Mouse (Mus musculus) adrenal gland, postnatal 4 days (tissue): ENCODE data around the gene Cd80. TPM values are rescaled to one million over a fixed set of nuclear protein-coding genes. Genes with fewer than 3 reads are reported as not detected.
"Not testable (repeated sequence)": the region's sequence is repeated elsewhere in the genome, so short reads cannot be mapped to it uniquely, and the experiment has no call there.

Source experiments
- DNase-seq, 2 experiments: peaks; one replicate each; pipeline ENCODE4 v3.0.0; 2021 to 2022; ENCODE audit warnings: low spot score in 2 of 2, mixed read lengths in 2 of 2
- long read RNA-seq, 2 experiments: library from polyadenylated mRNA; stranded (forward); transcript quantifications; one replicate each; pipeline ENCODE4 v2.0.0; 2021
- total RNA-seq, 2 experiments: library from RNA; stranded (reverse); gene quantifications; 2 replicates each; pipeline ENCODE4 v1.2.3; 2021

Gene Cd80
- total RNA-seq: under 1 TPM; 0.73 to 0.95 TPM
- long read RNA-seq, experiment 1, partial matches to known transcripts: 0 of 1 reads
- long read RNA-seq, experiment 1, other reads (novel, unspliced or antisense): 1 of 1 reads
- long read RNA-seq, experiment 2, partial matches to known transcripts: 0 of 1 reads
- long read RNA-seq, experiment 2, other reads (novel, unspliced or antisense): 1 of 1 reads

DNA sequence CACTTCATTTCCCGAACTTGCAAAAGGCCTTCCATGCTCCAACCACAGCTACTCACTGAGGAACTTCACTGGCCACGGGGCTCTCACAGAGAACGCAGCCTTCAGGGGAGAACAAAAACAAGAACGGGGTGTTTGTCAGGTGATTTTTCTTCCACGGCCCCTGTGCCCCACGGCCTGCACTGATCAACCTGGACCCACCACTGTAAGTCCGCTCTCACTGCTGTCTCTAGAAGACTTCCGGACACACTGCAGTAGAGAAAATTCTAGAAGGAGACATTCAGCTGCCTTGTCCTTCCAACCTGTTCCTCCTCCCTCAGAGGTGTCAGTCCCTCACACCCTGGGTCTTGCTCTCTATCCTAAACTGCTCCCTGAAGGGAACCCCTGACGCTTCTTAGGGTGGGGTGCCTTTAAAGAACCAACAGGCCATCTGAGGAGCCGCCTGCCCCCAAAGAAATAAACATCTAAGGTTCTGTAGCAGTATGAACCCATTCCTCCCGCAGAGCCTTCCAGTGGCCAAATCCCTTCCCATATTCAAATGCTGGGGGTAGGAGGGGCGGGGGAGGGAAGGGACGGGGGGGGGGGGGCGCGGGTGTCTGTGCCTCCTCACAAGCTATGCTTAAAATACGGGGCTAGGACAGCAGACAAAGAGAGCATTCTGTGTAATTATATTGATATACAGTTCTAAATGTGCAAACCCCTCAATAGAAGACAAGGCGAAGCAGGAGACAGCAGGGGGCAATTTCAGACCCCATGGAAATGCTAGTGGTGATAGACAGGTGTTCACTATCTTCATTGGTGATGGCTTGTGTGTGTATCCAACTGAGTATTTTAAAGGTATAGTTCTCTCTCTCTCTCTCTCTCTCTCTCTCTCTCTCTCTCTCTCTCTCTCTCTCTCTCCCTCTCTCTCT lies at the start of gene Cd80:
Cd80 (plus strand) TSS at position 51 of the 908 bp plus-strand sequence.
- no peak for DNase-seq

DNA sequence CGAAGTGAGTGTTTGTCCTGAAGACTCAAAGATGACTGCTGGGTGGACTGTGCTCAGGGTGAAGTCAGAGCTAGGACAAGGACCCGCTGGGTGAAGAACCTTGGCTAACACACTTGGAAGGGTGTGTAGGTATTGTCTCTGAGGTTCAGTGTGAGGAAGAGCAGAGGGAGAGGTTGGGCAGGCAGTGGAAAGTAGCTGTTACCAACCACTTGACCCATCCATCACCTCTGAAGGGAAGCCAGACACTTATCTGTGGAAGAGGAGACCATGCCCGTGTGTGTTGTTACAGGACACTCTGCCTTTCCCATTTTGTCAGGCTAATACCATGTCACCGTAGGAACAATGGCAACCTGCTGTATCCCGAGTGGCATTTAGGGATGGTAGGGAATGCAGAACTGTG lies 49.1 kb upstream of the Cd80 start:
- no peak for DNase-seq

DNA sequence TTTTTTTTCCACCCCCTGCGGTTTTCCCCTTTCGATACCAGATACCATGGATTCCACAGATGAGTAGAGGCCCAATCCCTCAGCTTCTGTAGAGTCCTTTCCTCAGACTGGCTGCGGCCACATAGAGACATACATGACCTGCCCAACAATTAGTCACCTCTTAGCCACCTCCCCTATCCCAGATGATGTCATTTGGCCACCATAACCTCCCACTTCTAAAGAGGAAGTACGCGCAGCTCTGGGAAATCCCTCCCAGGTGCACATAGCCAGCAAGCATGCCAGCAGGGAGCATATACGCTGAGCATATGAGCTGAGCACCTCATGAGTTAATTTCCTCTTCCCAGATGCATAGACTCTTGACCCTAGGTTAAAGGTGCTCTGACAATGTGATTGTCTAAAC lies 48.7 kb upstream of the Cd80 start:
- DNase-seq: no peak

DNA sequence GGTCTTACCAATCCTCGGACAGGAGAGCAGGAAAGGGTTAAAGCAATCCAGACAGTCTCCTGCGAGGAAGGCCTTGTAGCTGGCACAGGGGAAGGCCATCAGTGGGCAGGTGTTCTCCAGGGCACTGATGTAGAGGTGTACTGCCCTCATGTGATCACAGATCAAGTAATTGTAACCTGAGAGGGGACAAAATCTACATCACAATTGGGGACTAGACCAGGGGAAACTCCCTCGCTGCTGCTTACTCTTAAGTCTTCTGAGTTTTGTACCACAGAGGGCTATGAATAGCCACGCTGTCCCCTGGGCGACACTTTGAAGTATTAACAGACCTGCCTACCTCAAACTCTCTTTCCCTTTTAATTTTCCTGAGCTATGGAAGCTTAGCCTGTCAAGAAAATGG lies 47.8 kb upstream of the Cd80 start:
- no peak for DNase-seq

DNA sequence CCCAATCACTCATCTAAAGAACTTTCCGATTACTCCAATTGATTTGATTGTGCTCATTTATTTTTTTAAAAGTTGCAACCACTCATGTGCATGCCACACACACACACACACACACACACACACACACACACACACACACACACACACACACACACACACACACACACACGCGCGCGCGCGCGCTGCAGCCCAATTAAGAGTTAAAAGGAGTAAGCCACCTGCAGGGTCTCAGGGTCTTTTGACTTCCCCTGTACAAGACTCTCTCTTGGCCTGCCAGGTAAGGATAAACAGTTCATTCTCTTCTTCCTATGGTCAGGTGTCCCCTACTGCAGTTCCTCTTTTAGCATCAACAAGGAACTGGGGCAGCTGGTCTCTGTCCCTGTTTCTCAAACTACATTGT lies 46.9 kb upstream of the Cd80 start:
- DNase-seq: no peak

DNA sequence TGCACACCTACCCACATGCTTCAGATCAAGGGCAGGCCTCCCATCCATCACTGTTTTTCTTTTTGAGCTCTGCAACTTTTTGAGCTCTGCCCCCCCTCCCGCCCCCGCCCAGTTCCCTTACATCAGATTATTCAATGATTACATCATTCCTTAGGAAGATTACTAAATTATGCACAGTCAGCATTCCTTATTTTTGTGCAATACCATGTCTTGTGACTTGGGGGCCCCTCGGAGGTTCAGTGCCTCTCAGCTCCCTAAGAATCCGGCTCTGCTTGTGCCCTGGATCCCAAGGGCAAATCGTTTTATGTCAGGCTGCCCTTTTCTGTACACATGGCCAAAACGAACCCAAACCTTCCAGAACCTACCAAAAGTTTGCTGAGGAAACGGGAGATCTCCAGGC lies 40.4 kb upstream of the Cd80 start:
- no peak for DNase-seq

DNA sequence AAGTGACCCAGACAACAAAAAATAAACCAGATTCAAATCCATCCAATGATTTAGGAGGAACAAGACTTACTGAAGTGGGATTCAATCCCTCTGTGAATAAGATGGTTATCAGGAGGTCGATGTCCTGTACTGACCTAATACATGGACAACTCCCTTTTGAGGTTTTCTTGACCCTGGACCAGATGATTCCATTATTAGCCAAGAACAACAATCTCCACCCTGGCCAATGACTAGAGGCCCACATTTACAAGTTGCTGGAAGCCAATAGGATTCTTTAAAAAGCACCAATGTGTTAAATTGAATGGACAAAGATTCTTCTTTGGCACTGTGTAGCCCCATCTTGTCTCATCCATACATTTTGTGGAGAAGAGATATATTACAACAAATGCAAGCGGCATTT lies 30.0 kb upstream of the Cd80 start:
- no peak for DNase-seq

DNA sequence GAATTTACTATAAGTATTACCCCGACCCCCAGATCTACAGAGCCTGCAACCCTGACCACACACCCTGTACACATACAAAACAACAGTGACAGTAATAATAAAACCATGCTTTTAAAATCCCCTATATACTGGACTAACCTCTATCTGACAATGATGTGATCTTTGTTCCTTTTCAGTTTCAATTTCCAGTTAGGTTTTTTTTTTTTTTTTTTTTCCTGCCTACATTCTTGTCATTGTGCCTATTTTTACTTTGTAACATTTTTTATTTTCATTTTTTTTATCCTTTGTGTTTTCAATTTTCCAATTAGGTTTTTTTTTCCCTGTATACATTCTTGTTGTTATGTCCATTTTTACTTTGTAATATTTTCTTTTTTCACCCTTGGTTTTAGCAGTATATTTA lies 29.6 kb upstream of the Cd80 start:
- DNase-seq: no peak

DNA sequence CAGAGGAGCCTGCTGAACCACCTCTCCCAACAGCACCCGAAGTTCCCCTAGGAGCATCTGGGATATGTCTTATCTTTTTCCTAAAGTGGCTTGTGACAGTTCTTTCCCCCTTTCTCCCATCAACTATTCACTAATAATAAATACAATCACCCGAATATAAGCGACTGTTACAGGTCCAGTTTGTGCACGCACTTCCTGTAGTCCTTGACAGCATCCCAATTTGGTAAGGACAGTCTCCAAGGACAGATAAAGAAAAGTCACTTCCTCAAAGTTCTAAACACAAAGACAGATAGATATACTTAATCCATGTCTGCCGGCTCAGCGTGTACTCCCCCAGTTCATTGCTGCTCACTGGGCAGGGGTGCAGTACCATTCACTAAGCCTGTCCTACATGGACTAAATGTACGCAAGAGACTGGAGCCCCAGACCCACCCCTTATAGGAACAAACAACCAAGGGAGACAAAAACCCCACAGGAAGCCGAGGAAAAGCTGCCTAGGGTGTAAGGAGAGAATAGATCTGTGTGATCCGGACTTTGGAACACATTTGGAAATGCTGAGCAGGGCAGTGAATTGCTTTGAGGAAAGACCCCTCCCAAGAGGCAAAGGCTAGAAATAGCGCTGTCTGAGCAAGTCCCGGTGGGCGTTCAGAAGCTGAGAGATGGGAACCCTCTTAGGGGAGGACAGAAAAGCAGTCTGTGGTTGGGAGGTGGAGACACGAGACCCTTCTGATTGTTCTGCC lies 23.7 kb upstream of the Cd80 start:
- no peak for DNase-seq

DNA sequence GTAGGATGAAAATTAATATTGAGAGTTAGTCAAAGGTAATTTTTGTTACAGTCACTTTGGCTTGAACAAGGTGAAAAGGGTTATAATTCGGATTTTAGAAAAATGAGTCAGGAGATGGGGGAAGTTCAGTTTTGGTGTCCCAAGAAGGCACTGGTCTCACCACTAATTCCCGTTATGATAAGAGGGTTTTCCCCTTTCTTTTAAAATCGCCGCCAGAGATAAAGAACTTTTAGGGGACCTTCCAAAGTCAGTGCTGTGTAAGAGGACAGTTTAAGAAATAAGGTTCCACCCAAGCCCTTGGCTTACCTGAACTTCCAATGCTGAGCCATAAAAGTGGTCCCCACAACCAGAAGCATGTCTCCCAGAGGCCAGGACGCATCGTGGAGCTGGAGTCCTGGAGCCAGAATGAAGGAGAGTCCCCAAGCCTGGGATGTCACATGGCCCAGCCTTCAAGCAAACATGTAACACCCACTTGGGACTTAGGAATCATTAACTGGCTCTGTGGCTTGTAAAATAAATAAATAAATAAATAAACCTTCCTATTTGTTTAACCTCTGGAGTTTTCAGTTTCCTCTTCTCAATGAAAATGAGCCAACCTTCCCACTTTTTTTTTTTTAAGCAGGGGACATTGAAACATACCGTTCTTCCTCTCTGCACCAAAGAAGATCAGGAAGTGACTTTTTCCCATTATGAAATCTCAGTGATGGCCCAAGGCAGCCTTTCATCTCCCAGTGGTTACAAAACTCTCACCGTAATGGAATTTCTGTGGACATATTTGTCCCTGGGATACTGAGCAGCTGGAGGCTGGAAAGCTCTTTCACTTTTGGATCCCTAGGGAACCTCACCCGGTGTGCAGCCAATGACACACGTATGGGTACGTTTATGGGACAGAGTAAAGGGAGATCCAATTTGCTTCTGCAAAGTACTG lies 22.6 kb upstream of the Cd80 start, which contains the start of gene Pla1a:
Pla1a (minus strand) TSS at position 648 of the 928 bp plus-strand sequence.
- no peak for DNase-seq

DNA sequence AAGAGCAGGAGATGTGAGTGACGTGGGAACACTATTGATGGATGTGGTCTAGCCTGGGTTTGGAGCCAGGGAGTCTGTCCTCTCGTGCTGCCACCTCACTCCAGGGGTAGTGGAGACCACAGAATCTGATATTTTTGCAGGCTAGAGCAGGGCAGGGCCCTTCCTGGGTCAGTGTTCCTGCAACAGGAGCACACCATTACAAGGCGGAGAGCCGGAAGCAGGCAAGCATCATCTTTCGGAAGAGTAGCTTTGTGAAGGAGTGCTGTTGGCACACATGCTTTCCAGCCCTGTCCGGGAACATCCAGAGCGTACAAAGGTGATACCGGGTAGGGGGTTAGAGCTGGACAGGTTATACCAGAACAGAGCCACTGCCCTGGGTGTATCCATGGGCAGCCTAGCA lies 21.8 kb upstream of the Cd80 start:
- DNase-seq: no peak

DNA sequence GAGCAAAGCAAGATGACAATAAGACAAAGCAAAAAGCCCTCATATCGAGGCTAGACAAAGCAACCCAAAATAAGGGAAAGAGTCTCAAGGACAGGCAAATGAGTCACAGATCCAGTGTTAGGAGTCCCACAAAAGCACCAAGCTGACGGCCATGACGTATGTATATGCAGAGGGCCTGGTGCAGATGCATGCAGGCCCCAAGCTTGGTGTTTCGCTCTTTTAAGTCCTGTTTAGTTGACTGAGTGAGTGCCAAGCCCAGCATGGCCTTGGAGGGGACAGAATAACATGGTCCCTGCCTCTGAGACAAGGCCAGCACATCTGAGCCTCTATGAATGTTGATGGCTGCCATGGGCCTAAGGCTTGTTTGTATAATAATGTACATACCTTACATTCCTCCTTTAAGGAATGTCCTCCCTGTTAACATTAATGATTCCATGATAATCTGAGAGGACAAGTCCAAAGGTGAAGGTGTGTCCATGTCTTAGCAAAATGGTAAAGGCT lies 21.0 kb upstream of the Cd80 start:
- no peak for DNase-seq

DNA sequence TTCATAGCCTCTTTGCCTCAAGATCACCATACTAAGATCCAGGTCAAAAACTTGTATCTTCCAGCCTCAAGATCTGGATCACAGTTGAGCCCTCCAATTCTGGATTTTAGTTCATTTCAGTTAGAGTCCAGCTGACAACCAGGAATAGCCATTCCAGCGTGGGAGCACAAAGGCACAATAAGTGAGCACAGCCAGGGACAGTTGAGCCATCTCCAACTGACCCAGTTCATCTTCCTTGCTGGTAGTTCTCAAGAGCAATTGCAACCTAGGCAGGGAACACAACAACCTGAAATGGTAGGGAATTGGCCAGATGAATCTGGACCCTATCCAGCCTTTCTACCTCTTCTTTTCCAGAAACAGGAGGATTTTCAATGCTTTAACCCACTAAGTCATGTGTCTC lies 16.2 kb upstream of the Cd80 start:
- DNase-seq: no peak

DNA sequence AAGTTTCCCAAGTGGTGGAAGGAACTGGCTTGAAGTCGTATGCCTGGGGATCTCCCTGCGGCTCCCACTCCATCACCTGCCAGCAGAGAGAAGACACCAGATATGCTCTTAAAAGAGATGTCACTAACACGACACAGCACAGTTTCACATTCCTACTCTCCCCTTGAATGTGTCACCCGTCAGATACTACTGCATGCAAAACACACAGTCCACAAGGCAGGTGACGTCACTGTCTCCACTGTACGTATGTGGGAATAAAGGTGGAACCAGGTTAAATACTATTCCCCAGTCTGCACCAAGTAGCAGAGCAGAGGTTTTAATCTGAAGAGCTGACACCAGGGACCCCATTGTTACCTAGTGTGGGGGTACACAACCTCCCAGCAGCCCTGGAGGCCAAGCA lies 15.0 kb upstream of the Cd80 start:
- DNase-seq: no peak

DNA sequence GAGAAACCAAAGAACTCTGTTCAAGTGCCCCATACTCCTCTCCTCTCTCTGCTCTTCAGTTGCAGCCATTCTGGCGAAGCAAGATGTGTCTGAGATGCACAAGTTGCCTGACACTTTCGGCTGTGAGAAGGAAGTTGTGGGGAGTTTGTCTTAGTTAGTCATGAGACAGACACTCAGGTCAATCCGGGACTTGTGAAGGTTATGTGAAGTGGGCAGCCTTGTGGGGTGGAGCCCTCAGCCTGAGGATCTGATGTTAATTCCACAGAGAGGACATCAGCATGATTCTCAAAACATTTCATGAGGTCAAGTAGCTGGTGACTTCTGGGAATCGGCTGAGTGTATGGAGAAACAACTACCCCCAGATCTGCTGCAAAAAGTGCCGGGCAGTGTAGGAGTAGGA lies 13.8 kb upstream of the Cd80 start:
- DNase-seq: no peak

DNA sequence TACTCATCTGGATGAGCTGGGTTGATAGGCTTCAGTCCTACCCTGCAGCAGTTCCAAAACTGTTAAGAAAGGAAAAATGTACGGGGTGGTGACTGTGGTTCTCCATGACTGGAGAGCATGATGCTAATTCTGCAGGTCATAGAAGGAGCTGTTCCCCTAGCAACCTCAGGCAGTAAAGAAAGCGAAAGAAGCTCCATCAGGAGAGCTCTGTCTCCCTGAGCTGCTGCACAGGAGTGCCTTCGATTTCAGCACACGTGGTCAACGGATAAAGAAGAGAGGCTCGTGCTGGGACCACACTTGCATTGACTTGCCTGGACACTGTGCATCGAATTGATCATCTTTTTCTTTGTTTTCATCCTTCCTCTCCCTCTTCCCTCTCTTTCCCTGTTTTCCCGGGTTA lies 13.1 kb upstream of the Cd80 start:
- no peak for DNase-seq

DNA sequence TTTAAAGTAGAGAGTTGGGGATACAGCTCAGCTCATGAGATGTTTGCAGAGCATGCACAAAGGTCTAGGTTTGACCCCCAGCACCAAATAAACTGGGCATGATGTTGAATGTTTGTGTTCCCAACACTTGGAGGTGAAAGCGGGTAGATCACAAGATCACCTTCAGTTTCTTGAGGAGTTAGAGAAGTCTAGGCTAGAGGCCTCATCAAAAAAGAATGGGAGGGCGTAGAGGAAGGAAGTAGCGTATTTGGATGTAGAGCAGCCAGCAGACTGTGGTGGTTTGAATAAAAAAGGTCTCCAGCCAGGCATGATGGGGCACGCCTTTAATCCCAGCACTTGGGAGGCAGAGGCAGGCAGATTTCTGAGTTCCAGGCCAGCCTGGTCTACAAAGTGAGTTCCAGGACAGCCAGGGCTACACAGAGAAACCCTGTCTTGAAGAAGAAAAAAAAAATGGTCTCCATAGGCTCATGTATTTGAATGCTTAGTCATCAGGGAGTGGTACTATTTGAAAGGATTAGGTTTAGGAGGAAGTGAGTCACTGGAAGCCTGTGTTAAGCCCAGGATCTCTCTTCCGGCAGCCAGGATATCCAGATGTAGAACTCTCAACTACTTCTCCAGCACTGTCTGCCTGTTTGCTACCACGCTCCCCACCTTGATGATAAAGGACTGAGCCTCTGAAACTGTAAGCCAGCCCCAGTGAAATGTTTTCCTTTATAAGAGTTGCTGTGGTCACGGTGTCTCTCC lies 11.5 kb upstream of the Cd80 start:
- DNase-seq: no peak

DNA sequence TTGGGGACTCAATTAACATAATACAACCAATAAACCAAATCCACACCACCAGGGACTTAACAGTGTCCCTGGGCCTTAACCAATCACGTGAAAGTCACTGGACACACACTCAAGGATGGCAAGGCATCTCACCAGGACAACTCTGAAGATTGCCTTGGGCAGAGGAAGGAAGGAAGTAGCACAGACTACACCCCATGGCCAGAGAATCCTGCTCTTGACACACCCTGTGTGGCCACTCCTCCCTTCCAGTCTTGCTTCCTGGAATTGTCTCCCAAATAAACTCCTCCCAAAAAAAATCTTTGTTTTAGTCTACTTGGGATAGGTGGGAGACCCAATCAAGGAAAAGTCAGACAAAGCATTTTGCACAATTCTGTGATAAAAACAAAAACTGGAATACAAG lies 10.3 kb upstream of the Cd80 start:
- DNase-seq: no peak

DNA sequence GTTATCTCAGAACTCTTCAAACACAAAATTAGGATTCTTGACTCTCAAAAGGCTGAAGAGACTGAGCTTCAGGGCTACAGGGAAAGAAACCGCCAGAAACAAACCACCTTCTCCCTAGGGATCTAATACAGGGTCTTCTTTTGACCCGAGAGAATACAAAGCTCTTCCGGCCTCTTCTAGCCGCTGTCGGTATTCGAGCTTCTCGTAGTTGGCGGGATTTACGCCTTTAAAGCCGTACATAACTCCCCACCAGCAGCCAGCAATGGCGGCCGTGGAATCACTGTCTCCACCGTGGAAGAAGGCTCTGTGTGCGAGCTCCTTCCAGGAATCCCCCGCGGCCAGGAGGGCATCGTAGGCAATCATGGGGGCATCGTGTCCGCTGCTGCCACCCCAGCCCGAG lies 9.8 kb upstream of the Cd80 start:
- DNase-seq: no peak

DNA sequence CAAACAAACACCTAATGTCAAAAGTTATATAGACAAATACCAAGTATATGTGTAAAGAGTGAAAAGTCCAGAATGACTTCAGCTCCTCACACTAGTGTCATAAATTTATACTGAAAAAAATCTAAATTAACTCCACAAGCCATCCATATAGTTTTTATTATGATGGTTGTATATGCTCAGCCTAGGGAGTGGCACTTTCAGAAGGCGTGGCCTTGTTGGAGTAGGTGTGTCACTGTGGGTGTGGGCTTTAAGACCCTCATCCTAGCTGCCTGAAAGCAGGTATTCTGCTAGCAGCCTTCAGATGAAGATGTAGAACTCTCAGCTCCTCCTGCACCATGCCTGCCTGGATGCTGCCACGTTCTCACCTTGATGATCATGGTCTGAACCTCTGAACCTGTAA lies 9.2 kb upstream of the Cd80 start:
- not testable (repeated sequence) for DNase-seq
